Mouse (Mus musculus): ENCODE data around the gene Pfkp.
A peak's percentile ranks its signal among the peaks of the same experiment; 100 is the strongest.

Pfkp gene

DNA sequence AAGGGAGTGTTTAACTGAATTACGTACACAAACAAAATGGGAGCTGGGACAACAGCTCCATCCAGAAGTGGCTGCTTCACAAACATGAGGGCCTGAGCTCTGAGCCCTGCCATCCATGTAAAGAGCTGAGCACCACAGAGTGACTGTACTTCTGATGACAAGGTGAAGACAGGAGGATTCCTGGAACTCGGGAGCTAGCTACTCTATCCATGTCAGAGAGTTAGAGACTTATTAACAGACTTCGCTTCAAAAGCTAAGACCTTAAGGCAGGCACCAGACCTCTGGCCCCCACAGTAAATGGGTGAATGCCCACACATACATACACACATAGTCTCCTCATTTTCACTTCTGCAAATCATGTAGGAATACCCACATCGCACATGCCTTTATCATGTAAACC lies 11.6 kb downstream of the Pfkp start:
- no peak for DNase-seq (ENCODE audit: low spot score in 2 of 2)

GRCm38 (mm10) chr13:6636520-6636919 lies 12.1 kb downstream of the Pfkp start:
- DNase-seq (ENCODE audit: low spot score in 2 of 2) = no peak

GRCm38 (mm10) chr13:6635138-6636076 lies 13.2 kb downstream of the Pfkp start:
- DNase-seq (ENCODE audit: low spot score in 2 of 2) = no peak

- no peak for DNase-seq (ENCODE audit: low spot score in 2 of 2)
Observed at GRCm38 (mm10) chr13:6634063-6634462, 14.5 kb downstream of the Pfkp start.

- peak; percentile 77 to 84 for DNase-seq (ENCODE audit: low spot score in 2 of 2)
Observed at GRCm38 (mm10) chr13:6633524-6633923, 15.1 kb downstream of the Pfkp start.

GRCm38 (mm10) chr13:6632935-6633334 lies 15.6 kb downstream of the Pfkp start:
- no peak for DNase-seq (ENCODE audit: low spot score in 2 of 2)

DNA sequence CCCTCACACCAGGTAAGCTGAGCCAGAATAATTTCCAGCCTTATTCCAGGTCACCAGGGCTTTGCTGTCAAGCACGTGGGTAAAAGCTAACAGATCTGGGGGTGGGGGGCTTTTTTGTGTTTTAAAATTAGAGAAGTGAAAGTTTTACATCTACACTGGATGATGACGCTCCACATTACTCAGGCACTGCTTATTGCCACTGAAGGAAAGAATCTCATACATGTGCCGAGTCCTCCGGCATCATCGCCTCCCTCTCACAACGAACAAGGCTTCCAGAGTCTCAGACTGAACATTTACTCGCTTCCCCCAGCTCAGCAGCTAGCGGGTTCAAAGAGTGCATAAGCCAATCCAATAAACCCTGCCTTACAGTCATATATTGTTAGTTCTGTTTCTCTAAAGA lies 16.1 kb downstream of the Pfkp start:
- DNase-seq (ENCODE audit: low spot score in 2 of 2) = peak in 1 of 2 experiments; percentile 23

- DNase-seq (ENCODE audit: low spot score in 2 of 2) = no peak
Observed at GRCm38 (mm10) chr13:6631772-6632510, 16.6 kb downstream of the Pfkp start.

GRCm38 (mm10) chr13:6630660-6631059 lies 17.9 kb downstream of the Pfkp start:
- DNase-seq (ENCODE audit: low spot score in 2 of 2) = no peak

DNA sequence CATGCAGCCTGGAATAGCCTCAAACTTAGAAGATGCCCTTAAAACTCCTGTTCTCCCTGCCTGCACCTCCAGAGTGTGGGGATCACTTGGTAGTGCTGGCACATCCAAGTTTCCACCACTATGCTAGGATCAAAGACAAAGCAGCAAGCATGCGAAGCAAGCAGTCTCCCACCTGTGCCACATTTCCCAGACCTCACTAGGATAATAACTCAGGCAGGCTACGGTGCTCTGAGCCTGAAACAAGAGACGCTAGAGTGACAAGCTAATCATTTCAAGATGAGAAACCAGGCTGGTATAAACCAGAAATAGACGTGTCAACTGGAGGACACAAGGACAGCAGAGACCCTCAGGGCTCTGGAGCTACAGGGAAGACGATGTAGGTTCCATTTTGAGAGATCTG lies 18.6 kb downstream of the Pfkp start:
- DNase-seq (ENCODE audit: low spot score in 2 of 2) = no peak

- no peak for DNase-seq (ENCODE audit: low spot score in 2 of 2)
Observed at GRCm38 (mm10) chr13:6628998-6629764, 19.4 kb downstream of the Pfkp start.

DNA sequence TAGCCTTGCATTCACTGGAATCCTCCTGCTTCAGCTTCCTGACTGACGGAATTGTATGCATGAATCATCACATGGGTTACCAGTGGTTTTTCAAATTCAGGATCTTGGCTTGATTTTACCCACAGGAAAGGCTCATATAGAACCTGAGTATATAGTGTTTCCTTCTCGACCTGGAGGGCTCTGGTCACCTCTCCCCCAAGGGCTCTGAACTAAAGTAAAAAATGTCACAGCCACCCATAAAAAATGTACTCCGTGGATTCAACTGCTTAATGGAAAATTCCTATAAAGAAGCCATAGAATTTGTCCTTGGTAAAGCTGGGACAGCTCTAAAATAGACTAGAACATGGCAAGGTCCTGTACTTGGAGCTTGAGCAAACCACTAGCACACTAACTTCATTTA lies 20.3 kb downstream of the Pfkp start:
- no peak for DNase-seq (ENCODE audit: low spot score in 2 of 2)

DNA sequence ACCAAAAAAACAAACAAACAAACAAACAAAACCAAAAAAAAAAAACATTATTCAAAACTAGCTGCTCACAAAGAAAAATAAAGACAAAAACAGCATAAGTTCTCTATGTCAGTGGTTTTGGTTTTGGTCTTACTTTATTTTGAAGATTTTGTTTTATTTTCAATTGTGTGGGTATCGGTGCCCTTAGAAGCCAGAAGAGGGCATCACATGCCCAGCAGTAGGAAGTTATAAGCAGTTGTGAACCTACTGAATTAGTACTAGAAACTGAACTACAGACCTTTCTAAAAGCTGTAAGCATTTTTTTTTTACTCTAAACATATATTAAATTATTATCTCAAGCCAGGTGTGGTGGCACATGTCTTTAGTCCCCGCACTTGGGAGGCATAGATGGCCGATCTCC lies 21.2 kb downstream of the Pfkp start:
- no peak for DNase-seq (ENCODE audit: low spot score in 2 of 2)

- no peak for DNase-seq (ENCODE audit: low spot score in 2 of 2)
Observed at GRCm38 (mm10) chr13:6626508-6627114, 22.0 kb downstream of the Pfkp start.

DNA sequence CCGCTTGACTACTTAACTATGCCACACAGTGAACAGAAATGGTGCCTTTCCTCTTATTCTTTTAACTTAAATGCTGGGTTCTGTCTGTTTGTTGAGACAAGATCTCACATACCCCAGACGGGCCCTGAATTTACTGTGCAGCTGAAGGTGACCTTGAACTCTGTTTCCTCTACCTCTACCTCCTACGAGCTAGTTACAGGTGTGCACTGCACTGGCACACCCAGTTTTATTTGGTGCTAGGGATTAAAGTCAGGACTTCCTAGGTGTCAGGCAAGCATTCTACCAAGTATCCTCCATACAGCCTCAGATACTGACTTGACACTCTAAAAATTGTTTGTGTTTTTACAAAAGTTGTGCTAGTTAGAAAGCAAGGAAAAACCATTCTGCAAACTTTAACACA lies 22.6 kb downstream of the Pfkp start:
- DNase-seq (ENCODE audit: low spot score in 2 of 2) = no peak

DNA sequence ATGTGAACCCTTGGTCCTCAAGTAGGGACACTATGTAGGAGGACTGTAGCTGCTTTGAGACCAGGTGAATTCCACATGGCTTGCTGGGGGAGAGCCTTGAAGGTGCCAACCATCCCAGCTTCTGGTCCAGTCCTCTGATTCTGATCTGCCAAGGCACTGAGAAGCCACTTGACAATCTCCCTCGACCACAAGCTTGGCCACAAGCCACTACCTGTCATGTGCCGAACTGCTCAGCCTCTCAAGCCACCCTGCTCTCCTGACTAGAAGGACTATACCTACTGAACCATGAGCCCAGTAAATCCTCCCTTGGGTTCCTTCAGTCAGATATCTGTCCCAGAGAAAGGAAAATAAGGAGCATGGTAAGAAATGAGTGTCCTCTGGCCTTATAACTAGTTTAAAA lies 24.0 kb downstream of the Pfkp start:
- DNase-seq (ENCODE audit: low spot score in 2 of 2) = peak in 1 of 2 experiments; percentile 23

DNA sequence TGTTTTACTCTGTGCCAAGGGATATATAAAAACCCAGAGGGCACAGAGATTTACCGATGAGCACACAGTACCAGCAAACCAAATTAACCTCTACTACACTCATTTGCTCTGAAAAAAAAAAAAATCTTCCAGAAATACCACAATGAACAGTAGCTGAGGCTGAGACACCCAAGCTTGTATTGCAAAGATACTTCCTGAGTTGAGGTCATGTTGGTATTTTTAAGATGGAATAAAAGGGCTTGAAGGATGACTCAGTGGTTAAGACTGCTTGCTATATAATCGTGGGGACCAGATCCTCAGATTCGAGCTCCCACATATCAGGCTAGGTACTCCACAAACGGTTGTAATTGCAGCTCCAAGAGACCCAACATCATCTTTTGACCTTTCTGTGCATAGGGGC lies 24.5 kb downstream of the Pfkp start:
- DNase-seq (ENCODE audit: low spot score in 2 of 2) = no peak

- no peak for DNase-seq (ENCODE audit: low spot score in 2 of 2)
Observed at GRCm38 (mm10) chr13:6621831-6622230, 26.7 kb downstream of the Pfkp start.

- DNase-seq (ENCODE audit: low spot score in 2 of 2) = no peak
Observed at GRCm38 (mm10) chr13:6620250-6620649, 28.3 kb downstream of the Pfkp start.

DNA sequence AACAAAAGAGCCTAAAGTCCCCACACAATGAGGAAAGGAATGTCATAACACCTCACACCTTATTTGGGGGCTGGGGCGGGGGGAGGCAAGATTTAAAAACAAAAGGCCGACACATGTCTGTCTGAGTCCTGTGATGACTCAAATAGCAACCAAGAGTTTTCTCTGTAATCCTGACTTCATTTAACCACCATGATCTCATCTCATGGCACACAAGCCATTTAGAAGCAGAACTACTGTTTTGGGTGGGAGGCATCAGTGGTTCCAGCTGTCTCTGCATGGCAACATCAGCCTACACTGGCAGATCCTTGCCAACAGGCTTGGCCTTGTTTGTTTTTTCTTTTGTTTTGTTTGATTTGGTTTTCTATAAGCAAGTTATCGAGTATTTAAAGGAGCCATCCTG lies 29.9 kb downstream of the Pfkp start:
- DNase-seq (ENCODE audit: low spot score in 2 of 2) = no peak

DNA sequence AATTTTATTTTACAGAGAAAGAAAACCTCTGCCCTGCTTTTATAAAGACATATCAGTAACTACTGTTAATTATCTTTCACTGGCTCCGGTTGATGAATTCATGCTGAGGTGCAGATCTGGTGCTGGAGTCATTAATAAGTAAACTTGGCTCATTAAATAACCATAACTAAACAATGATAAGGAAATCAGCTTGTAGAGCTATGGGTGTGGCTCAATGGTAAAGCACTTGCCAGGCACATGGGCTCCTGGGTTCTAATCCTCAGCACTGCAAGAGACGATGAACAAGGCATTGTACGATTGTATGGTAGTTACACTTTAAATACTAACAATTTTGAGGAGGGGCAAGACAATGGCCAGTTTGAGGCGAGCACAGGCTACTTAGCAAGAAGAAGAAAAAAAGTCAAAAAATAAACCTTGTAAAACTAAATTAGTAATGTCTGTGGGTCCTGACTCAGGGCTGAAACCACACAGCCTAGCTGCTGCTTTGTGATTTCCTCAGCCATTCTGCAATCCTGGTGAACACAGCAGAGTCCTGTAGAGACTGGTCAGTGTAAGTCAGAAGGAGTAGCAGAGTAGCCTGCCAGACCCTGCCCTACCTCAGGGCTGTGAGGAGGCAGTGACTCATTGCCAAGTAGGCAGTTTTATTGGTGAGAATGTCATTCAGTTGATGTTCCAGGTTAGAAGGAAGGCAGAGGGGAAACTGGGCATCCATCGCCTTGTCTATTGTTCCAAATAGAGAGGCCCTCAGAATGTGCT lies 34.7 kb downstream of the Pfkp start:
- no peak for DNase-seq (ENCODE audit: low spot score in 2 of 2)
